Mouse (Mus musculus): Measurements from ENCODE around the gene Gpr1.
"Not testable (repeated sequence)": the region's sequence is repeated elsewhere in the genome, so short reads cannot be mapped to it uniquely, and the experiment has no call there.

The Gpr1 gene

DNA sequence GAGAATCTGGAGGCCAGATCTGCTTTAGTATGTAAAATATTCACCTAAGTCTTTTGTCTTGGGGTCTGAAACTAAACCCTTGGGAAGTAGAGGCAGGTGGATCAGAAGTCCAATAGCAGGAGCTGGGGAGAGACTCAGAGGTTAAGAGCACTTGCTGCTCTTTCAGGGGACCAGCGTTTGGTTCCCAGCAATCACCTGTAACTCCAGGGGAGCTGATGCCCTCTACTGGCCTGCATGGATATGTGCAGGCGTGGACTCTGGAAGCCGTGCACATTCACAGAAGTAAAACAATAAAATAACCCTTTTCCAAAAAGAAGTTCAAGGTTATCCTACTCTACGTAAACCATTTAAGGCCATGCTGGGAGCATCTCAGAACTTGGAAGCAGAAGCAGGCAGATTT is 4.9 kb upstream of the Gpr1 start:
- DNase-seq (ENCODE audit: low spot score): no peak

DNA sequence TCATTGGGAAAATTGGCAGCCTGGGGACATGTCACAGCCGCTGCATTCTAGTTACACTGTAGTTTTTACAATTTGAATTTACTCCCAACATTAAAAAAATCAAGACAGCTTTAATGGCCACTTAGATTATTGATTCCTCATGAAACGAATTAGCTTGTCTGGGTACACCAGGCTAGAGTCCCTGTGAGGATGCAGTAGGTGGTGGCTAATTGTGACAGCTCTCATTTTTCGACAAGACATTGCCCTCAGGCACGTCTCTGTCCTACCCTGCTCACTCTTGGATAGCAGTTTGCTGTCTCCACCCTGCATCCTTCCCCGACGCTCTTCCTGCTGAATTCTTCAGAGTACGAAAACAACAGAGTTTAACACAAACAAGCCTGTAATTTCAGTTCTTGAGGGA is 288 bp upstream of the Gpr1 start:
- DNase-seq (ENCODE audit: low spot score): no peak

DNA sequence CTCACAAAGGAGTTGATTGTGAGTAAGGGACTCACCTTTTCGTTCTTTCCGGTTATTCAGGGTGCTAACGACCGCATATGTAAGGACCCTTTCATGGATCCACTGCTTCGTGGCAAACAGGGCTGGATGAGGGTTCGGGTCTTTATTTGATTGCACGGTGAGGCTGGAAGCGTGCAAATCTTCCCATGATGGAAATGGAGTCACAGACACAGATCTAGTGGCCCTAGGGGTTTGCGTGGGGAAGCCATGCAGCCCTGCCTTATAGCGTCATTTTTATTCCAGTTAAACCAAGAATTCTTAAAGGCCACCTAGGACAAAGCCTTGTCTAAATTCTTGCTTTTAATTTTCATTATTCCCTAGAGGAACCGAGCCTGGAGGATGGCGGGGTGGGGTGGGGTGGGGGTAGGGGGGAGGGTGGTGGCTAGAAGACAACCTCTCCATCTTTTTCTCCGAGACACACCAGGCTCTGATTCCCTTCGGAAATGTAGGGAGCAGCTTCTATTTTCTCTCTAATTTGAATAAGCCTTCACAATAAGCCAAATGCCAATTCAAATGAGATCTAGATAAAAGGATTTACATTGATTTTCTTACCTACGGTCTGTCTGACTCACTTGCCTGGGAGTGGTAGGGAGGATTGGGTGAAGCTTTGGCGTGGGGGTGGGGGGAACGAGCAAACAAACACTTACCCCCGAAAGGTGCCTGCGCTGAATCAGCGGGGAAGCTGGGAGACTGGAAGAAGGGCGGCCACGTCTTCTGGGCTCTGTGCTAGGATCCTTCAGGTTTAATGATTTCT is 669 bp downstream of the Gpr1 start:
- DNase-seq (ENCODE audit: low spot score): no peak

DNA sequence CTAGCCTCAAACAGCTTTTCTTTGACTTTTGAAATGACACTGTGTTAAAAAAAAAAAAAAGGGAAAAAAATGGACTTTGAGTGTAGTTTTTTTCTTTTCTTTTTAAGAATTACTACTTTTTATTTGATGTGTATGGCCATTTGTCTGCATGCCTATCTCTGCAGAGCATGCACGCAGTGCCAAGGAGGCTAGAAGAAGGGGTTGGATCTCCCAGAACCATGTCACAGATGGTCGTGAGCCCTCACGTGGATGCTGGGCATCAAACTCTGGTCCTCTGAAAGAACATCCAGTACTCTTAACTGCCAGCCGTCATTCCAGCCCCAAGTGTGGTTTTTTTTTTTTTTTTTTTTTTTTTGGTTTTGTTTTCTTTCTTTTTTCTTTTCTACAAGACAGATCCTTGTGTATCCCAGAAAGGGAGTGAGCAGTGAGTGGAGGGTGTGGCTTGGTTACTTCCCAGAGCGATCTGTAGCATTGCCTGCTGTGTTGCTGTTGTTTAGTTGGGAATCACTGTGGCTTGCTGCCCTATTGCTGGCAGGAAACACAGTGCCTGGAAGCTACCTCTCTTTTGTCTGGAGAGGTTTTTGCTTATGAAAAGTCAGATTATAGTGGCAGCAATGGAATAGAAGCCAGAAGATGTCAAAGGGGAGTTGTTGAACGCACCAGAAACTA is 4.3 kb downstream of the Gpr1 start:
- DNase-seq (ENCODE audit: low spot score): no peak

DNA sequence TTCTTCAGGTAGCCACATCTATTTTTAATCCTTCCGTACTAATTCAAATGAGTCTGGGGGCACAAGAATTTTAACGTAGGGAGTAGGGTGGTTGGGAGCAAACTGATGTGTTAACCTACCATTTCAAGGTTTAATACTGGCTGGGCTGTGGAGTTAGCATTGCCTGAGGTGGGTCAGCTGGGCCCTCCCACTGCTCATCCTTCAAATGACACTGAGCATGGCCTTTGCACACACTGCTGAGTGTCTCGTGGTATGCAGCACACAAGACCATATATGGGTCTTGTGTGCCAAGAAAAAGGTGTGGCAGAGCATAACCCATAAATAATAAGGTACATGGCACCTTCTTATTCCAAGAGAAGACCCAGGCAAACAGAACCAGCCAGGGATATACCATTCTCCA is 6.7 kb downstream of the Gpr1 start:
- no peak for DNase-seq (ENCODE audit: low spot score)

DNA sequence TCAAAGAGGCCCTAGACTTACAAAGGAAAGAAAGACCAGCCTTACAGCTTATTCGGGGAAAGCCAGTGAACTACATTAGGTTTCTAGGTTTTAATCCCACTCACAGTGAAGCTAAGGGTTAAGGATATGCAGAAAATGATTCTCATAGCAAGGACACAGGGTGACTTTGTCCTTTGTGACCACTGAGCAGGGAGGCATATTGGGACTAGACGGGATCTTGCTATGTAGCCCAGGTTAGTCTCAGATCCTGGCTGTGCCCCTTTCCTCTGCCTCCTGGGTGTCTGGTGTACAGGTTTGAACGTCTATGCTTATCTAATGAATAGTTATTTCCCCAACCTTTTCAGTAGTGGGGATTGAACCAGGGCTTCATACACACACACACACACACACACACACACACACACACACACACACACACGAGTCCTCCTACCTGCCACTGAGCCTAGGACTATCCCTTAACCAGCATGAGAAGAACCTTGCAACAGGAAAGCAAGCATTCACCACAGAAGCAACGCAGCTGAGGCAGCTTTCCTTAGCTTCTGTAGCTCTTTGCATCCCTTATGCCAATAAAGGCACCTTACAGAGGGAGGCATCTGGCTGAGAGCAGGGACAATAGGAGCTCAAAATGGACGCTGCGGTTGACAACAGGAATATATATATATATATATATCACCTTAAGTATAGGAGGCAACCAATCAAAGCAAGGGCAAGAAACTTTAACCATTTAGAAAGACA is 9.5 kb downstream of the Gpr1 start:
- no peak for DNase-seq (ENCODE audit: low spot score)

DNA sequence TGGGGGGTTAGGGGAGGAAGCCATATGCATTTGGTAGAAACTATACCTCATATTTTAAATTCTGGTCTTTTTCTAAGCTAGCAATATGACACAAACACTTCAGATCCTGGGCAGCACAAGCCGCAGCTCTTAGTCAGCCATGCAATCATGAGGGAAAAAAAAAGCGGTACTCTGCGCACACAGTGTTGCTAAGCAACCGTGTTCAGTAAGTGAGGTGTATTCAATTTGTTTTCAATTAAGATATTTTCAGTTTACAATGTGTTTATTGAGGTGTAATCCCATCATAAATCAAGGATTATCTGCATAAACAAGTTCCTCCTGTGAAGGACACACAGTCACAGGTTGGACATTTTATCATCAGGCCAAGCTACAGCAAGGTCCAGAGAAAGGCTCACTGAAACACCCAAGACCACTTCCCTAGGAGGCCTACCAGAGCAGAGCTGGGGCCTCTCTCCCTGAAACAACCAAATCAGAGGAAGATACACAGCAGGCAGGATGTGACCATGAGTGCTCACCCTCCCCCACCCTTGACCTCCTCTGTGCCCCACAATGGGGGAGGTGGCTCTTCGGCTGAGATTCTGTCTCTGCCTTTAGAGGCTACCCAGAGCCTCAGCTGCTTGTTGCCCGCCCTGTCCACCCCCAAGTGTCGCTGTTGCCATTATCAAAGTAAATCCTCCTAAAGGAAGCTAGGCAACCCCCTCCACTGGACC is 10.2 kb downstream of the Gpr1 start:
- no peak for DNase-seq (ENCODE audit: low spot score)

DNA sequence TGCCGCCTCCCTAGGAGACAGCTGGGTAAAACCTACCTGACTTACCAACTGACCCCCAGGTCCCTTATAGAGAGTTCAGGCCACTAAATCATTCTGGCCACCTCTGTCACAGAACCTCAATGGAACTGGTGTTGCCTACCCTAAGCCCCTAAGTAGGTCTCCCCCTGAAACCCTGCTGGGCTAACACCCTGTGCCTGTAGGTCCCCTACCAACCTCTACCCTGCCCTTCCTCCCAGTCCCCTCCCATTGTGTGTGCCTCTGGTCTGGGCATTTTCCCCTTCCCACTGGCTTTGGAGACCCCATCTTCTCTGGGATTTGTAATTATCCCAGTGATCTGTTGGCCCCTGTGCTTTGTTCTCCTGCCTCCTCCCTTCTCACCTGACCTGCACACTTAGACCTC is 10.9 kb downstream of the Gpr1 start:
- no peak for DNase-seq (ENCODE audit: low spot score)

DNA sequence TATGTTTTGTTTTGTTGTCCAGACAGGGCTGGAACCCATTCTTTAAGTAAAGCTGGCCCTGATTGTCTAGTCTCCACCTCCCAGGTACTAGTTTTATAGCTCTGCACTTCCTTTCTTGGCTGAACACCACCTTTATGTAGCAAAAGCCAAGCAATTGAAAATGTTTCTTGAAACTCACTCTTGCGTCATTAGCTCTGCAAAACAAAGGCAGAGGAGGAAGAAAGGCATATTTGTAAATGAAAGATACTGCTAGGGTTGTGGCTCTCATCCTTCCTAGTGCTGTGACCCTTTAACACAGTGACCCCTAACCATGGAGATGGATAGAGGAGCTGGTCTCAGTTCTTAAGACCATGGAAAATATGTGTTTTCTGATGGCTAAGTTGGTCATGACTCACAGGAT is 12.7 kb downstream of the Gpr1 start:
- DNase-seq (ENCODE audit: low spot score): no peak

DNA sequence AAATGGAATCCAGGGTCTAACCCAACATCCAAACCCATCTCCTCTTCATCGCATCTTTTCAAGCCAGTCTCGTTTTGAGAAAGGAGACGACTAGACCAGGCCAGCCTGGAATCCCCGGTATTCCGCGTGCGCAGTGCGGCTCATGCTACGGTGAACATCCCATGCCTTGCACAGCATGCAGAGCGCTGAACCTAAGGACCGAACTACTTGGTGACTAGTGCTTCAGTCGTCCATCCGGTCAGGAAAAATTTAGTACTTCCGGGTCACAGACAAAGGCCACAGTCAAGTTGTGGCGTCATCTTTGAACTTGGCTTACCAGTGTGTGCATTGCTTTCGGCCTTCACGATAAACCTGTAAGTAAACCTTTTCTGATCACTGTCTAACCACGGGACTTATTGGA is 14.0 kb downstream of the Gpr1 start:
- DNase-seq (ENCODE audit: low spot score): no peak

DNA sequence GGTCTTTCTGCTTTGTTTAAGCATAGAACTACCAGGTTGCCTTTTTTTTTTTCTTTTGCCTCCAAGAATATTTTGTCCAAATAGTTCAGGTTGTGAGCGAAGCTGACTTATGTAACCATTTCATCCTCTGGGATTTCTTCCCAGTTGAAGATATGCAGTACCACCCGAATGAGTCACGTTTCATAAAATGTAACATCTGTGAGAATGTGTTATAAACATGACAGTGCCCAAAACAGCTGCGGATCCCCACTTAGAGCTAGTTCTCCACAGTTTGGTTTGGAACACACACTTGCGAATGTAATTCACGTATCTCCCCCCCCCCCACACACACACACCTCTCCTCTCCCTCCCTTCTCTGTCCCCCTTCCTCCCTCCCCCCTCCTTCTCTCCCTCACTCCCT is 15.0 kb downstream of the Gpr1 start:
- DNase-seq (ENCODE audit: low spot score): no peak

DNA sequence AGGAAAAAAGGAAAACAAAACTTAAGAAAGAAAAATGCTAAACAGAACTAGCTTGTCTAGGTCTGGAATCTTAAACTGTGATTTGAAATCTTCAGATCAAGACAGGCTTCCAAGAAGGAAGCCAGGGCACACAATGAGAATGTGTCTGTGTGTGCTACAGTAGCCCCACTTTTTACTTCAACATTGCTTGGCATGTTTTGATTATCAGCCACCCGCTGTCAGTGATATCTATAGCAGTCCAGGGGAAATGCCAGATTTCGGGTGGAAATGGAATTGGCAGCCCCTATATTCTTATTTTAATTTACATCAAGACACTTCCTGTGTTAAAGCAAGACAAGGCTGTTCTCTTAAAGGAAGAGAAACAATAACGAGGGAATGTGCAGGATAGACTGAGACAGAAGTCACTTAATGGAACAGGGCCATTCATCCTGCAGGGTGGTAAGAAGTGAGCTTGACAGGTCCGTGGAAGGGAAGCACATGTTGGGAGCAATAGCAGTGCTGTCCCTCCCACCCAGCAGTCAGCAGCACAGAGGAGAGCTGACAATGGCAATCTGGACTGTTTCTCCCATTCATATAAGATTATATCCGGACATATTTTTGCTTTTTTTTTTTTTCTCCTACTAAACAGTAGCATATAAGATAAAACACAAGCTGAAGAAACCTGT is 18.4 kb downstream of the Gpr1 start:
- no peak for DNase-seq (ENCODE audit: low spot score)

DNA sequence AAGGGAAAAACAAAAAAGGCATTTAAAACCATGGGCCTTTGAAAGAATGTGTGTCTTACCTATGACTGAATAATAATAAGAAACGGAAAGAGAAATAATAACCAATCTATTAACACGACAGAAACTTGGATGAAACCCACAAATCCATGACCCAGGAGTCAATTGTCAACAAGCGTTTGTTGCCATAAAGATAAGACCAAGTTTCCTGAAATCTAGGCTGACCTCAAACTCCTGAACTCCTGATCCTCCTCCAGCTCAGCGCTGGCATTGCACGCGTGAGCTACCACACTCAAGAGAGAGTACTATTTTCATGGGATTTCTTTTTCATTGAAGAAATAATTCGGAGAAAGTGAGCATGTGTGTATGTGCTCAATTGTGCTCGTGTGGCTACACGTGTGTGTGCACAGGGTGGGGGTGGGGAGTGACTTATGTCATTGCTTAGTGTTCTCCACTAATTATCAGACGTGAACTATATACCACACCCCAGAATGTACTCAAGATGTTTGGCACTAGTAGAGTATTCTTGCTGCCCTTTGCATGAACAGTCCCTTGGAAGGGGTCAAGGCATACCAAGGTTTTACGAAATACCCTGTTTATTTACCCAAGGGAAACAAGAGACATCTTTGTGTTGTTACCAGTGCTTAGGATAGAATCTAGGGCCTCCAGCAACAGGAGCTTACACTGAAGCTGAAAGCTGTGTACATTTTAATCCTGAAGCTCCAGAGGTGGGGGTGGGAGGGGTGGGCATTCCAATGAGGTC is 21.9 kb downstream of the Gpr1 start:
- no peak for DNase-seq (ENCODE audit: low spot score)

DNA sequence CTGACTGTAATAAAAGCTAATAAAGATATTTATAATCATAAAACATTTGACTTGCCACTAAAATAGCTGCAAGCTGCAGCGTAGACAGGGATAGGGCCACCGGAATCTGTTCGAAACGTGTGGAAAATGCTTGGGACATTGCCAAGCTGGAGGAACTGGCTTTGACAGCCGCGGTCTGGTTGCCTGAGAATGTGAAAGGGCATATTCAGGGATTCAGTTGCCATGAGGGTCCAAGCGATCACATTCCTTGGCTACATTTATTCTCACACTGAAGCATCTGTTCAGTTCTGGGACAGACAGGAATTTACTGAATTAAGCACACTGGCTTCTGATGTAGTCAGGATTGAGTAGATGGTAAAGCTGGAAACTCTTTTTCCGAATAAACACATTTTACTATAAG is 23.5 kb downstream of the Gpr1 start:
- no peak for DNase-seq (ENCODE audit: low spot score)

DNA sequence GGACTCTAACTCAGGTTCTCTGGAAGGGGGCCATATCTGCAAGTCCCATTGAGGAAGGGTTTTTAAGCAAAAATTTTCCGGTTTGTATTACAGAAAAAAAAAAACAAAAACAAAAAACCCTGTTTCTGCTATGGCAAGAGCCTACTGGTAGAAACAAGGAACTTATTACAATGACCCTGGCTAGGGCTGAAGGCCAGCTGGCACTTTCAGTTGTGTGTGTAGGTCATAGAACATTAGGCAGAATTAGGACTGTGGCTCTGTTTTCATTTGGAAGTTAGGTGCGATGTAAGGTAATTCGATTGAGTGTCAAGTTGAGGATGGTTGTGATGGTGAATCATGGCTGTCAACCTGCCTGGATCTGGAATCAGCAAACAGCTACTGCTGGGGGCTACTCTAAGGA is 25.8 kb downstream of the Gpr1 start:
- DNase-seq (ENCODE audit: low spot score): no peak

DNA sequence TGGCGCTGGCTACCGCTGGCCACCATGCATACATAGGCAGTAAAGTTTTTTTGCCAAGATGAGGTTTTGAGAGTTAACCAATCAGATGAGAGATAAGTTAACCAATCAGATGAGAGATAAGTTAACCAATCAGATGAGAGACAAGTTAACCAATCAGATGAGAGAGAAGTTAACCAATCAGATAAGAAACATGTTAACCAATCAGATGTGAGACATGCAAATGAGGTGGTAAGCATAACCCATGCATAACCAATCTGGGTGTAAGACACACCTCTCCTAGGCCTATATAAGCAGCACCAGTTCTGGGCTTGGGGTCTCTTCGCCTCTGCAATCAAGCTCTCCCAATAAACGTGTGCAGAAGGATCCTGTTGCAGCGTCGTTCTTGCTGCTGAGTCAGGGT is 28.9 kb downstream of the Gpr1 start:
- DNase-seq (ENCODE audit: low spot score): not testable (repeated sequence)

DNA sequence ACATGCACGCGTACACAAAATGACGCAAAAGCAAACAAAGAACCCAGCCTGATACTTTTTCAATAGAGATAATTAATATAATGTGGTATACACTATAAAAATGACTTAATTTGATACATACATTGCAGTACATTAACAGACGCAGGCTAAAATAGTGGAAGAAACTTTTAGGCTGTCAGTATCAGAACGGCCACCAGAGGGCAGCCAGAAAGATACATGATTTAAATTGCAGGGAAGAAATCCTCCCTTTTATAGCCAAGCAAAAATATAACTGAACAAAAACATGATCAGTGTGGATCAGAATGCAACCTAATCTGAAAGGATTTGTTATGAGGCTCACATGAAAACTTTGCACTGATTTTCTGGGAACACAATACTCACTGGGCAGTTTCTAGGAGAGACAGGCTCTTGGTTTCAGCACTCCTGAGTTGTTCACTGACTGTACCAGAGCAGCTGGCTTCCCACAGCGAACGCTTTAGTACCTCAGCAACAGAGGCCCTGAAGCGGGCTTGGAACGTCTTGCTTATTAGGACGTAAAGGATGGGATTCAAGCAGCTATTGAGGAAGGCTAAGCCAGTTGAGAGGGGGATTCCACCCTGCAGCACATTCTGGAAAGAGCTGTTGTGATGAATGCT is 31.6 kb downstream of the Gpr1 start:
- DNase-seq (ENCODE audit: low spot score): peak; percentile 77

DNA sequence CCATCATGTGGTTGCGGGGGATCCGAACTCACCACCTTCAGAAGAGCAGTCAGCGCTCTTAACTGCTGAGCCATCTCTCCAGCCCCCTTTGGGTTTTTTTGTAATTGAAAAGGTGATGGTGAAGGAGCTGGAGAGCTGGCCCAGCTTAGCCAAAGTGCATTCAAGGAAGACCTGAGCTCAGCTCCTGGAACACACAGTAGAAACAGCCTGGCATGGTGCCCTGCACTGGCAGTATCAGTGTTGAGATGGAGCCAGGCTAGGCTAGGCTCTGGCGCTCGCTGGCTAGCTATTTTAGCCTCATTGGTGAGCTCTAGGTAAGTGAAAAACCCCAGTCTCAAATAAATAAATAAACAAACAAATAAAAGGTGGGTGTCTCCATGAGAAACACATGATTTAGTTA is 32.1 kb downstream of the Gpr1 start:
- no peak for DNase-seq (ENCODE audit: low spot score)

DNA sequence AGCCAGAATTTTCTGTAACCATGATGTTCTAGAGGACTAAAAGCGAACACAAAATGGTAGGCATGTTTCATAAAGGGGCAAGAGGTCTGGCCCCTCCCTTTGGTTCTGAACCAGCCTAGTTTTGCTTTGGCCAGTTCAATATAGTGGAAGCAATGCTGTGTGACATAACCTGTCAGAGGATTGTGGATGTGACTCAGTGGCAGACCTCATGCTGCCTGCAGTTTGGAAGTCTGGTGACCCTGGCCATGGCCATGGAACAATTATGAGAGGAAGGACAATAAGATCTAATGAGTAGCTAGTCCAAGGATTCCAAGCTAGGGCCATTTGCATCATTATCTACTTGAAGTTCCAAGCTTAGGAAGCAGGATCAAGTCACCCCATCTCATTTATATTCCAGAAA is 32.9 kb downstream of the Gpr1 start:
- DNase-seq (ENCODE audit: low spot score): no peak

DNA sequence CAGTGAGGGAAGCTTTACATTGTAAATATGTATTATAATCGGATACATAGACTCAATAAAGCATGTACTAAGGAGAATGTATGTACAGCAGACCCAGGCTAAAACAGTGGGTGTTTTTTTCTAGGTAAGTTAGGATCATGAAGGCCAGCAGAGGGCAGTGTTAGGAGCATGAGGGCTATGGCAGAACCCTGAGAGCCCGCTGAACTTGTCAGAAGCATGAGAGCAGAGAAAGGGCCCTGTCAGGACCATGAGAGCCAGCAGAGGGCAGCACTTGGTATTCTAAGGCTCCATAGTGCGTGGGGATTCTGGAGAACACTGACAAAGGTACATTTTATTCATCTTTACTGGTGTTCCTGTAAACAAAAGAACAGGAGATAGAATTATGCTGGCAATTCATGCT is 33.3 kb downstream of the Gpr1 start:
- DNase-seq (ENCODE audit: low spot score): peak; percentile 96

DNA sequence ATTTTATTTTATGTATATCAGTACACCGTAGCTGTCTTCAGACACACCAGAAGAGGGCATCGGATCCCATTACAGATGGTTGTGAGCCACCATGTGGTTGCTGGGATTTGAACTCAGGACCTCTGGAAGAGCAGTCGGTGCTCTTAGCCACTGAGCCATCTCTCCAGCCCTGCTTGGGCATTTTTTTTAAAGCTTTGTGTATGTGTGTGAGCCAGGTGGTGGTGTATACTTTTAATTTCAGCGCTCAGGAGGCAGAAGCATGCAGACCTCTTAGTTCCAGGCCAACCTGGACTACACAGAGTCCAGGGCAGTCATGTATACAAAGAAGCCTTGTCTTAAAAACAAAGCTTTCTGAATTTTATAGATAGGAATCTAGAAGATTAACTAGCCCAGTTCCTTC is 33.8 kb downstream of the Gpr1 start:
- DNase-seq (ENCODE audit: low spot score): not testable (repeated sequence)

Measured in layer of hippocampus, adult 9-10 months (tissue).